Mouse (Mus musculus): ENCODE measurements around the gene Hivep1.

DNA sequence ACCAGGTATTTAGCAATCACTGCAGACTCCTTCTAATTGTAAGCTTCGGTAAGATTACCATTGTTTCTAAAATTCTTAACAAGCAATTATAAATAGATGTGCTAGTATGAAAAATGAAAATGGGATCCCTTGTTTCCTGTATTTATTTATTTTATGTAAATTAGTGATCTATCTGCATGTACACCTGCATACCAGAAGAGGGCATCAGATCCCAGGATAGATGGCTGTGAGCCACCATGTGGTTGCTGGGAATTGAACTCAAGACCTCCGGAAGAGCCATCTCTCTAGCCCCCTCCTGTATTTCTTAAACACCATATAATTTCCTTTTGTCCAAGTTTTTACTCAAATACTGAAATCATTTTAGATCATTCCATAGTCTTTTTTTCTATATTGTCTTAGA, 145.8 kb downstream of the Hivep1 start:
- TF ChIP-seq GATA1 (IDR thresholded peaks at IDR 0.05; ENCODE audit: borderline replicate concordance, low read length): no peak
- TF ChIP-seq FLI1 (IDR thresholded peaks at IDR 0.05; ENCODE audit: low read length): no peak

All from megakaryocyte, embryonic 14.5 days (primary cell).